Mouse (Mus musculus) midbrain, postnatal 0 days (tissue): Measurements from ENCODE around the gene Igfbp2. TPM values are rescaled to one million over a fixed set of nuclear protein-coding genes. Genes with fewer than 3 reads are reported as not detected.

ENCODE experiments used
- ATAC-seq: fragments of 200-750 bp; cut with Nextera tagmentation; 2 replicates; pipeline ENCODE4 v1.8.0; 2017; ENCODE audit warnings: moderate number of reproducible peaks, mild to moderate bottlenecking, moderate TSS enrichment, moderate library complexity; ENCODE audit not compliant: low FRiP score
- DNase-seq: peaks from one replicate; pipeline ENCODE4 v3.0.0-alpha.2; 2015; ENCODE audit warnings: low spot score
- H3K27ac ChIP-seq: fragments of 300-500 bp; sonication (generic); 2 replicates; pipeline ENCODE4 v1.5.1; 2014; ENCODE audit warnings: low read depth, mild to moderate bottlenecking, low read length, mixed read lengths
- H3K27me3 ChIP-seq: fragments of 300-500 bp; sonication (generic); 2 replicates; pipeline ENCODE4 v1.6.1; 2014; ENCODE audit warnings: low read length, control low read depth, mixed read lengths; ENCODE audit not compliant: insufficient read depth
- H3K36me3 ChIP-seq: fragments of 300-500 bp; sonication (generic); 2 replicates; pipeline ENCODE4 v1.6.1; 2014; ENCODE audit warnings: low read length, control low read depth, mixed read lengths; ENCODE audit not compliant: insufficient read depth
- H3K4me1 ChIP-seq: fragments of 300-500 bp; sonication (generic); 2 replicates; pipeline ENCODE4 v1.6.1; 2014; ENCODE audit warnings: mild to moderate bottlenecking, control low read depth, antibody characterized with exemption, low read length, mixed read lengths; ENCODE audit not compliant: insufficient read depth
- H3K4me2 ChIP-seq: fragments of 300-500 bp; sonication (generic); 2 replicates; pipeline ENCODE4 v1.6.1; 2014; ENCODE audit warnings: low read depth, mild to moderate bottlenecking, low read length, mixed read lengths; ENCODE audit not compliant: poor library complexity, severe bottlenecking
- H3K4me3 ChIP-seq: fragments of 300-500 bp; sonication (generic); 2 replicates; pipeline ENCODE4 v1.5.1; 2014; ENCODE audit warnings: low read depth, mild to moderate bottlenecking, low read length, moderate library complexity
- H3K9ac ChIP-seq: fragments of 300-500 bp; sonication (generic); replicated peaks from 2 replicates; pipeline ENCODE4 v1.6.1; 2014; ENCODE audit warnings: mild to moderate bottlenecking, low read length, moderate library complexity, mixed read lengths; ENCODE audit not compliant: poor library complexity, severe bottlenecking
- H3K9me3 ChIP-seq: fragments of 300-500 bp; sonication (generic); 2 replicates; pipeline ENCODE4 v1.6.1; 2016; ENCODE audit warnings: low read length, control low read depth
- CTCF ChIP-seq: IDR thresholded peaks from 2 replicates; pipeline ENCODE4 v1.5.1; 2016; ENCODE audit warnings: antibody characterized with exemption, mild to moderate bottlenecking
- WGBS: fragments of 180-500 bp; shearing (Covaris S2); extraction: QIAGEN DNeasy Blood & Tissue Kit; methylation state at CpG from one replicate; pipeline ENCODE4 v1.1.7; 2014; 5-methylcytosine and 5-hydroxymethylcytosine counted together
- polyA plus RNA-seq: library from polyadenylated mRNA; unstranded; fragments of >200 nt; fragmentation: Nextera tagmentation; extraction: Ambion mirVana; gene quantifications from 2 replicates; pipeline ENCODE4 v1.2.1, GENCODE M21; 2015
- total RNA-seq: library from RNA; depleted of rRNA; stranded (reverse); fragments of >200 nt; gene quantifications from 2 replicates; pipeline ENCODE4 v1.2.3, GENCODE M21; 2014

The Igfbp2 gene
- total and polyA plus RNA-seq, 2 experiments from 2014 or later: 272 to 450 TPM

DNA sequence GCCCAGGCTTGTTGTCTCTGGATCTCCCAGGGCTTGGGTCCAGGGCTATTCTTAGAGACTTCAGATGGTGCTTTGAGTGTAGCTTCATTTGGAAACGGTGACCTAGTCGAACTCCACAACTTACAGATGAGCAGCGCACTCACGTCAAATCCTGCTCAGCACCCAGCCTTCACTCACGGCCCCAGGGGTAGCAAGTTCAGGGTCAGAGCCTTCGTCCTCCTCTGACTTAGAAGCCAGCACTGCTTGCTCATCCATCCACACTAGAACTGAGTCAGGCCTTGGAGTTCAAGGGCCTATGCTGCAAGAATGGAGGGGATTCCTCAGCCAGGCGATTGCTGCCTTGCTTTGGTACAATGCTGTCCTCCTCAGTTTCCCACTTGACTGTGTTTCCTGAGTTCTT lies 15.5 kb downstream of the Igfbp2 start:
- Histone ChIP-seq H3K9ac (no peak overlapping the region), H3K27ac (no peak overlapping the region), H3K36me3 (no peaks in the 10 kb centered on the region), H3K4me3 (no peak overlapping the region), H3K4me1 (no peaks in the 10 kb centered on the region), H3K4me2 (no peak overlapping the region), H3K9me3 (no peaks in the 10 kb centered on the region), H3K27me3 (no peaks in the 10 kb centered on the region)
- DNase-seq (no peak), ATAC-seq (no peak)
- 87% methylated on average over 7 of the region's 7 CpGs for WGBS
- TF ChIP-seq CTCF: no peak

DNA sequence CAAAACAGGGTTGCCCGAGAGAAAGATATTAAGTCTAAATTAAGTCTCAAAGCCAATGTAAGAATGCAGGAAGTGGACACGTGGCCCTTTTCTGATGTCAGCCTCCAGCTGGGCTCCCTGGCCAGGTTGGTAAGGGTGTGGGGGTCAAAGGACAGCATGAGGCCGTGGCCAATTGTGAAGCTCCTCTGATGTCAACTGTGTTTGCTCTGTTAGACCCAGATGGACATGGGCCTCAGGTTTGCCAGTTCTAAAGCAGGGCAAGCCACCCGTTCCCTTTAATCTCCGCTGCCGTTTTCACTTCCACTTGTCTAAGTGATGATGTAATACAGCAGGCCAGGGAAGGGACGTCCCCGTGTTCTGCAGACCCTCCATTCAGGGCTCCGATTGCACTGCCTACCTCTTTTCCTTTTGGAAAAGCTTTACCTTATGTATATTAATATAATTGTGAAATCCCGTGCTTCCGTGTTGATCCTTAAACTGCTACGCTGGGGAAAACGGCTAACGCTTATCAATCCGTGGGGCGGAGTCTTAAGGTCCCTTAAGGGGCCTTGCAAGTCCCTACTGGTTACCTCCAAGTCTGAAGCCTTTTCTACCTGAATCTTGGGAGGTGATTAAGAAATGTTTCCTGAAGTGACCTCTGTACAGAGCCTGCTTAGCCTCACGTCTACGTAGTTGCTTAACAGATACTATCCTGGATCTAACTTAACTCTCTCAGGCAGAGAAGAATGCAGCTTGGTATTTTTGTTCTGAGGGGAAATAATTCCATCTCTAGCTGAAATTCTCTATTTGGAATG lies 18.6 kb downstream of the Igfbp2 start:
- Histone ChIP-seq H3K27ac (no peak overlapping the region), H3K27me3 (no peaks in the 10 kb centered on the region), H3K36me3 (no peaks in the 10 kb centered on the region), H3K4me2 (no peak overlapping the region), H3K4me3 (no peak overlapping the region), H3K9me3 (no peaks in the 10 kb centered on the region), H3K9ac (no peak overlapping the region), H3K4me1 (no peaks in the 10 kb centered on the region)
- ATAC-seq (no peak), DNase-seq (no peak)
- no peak for TF ChIP-seq CTCF
- WGBS: 85% methylated on average over 18 of the region's 18 CpGs

- no peaks in the 10 kb centered on the region for H3K9me3 ChIP-seq
- ATAC-seq (no peak), DNase-seq (no peak)
- H3K9ac ChIP-seq: no peak overlapping the region
- no peaks in the 10 kb centered on the region for H3K27me3 ChIP-seq
- no peak overlapping the region for H3K4me3 ChIP-seq
- 92% methylated on average over 6 of the region's 6 CpGs for WGBS
- H3K4me2 ChIP-seq: no peak overlapping the region
- TF ChIP-seq CTCF: no peak
- no peak overlapping the region for H3K27ac ChIP-seq
- H3K36me3 ChIP-seq: 0 out of 2 replicates have a peak, but pooled peaks cover 5% of the 10 kb centered on the region
- H3K4me1 ChIP-seq: no peaks in the 10 kb centered on the region
These were observed 20.4 kb downstream of the Igfbp2 start for GRCm38 (mm10) chr1:72844675-72845074.

GRCm38 (mm10) chr1:72847849-72848380 lies 23.6 kb downstream of the Igfbp2 start:
- TF ChIP-seq CTCF: no peak
- no peaks in the 10 kb centered on the region for H3K4me1 ChIP-seq
- H3K9ac ChIP-seq: no peak overlapping the region
- H3K36me3 ChIP-seq: 0 out of 2 replicates have a peak, but pooled peaks cover 5% of the 10 kb centered on the region
- 94% methylated on average over 4 of the region's 4 CpGs for WGBS
- no peak overlapping the region for H3K4me2 ChIP-seq
- ATAC-seq (no peak), DNase-seq (no peak)
- H3K9me3 ChIP-seq: no peaks in the 10 kb centered on the region
- H3K4me3 ChIP-seq: no peak overlapping the region
- H3K27me3 ChIP-seq: no peaks in the 10 kb centered on the region
- H3K27ac ChIP-seq: no peak overlapping the region

DNA sequence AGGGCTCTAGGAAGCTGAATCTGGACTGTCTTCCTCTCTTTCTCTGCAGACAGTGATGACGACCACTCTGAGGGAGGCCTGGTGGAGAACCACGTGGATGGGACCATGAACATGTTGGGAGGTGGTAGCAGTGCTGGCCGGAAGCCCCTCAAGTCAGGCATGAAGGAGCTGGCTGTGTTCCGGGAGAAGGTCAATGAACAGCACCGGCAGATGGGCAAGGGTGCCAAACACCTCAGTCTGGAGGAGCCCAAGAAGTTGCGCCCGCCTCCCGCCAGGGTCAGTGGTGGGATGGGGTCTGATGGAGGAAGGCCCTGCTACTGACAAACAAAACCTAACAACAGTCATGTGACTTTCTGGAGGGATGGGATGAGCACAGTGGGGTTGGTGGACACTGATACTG lies 24.7 kb downstream of the Igfbp2 start:
- Histone ChIP-seq H3K9me3 (no peaks in the 10 kb centered on the region), H3K9ac (no peak overlapping the region), H3K4me1 (no peaks in the 10 kb centered on the region), H3K4me2 (no peak overlapping the region), H3K27me3 (no peaks in the 10 kb centered on the region), H3K4me3 (no peak overlapping the region), H3K36me3 (0 out of 2 replicates have a peak, but pooled peaks cover 5% of the 10 kb centered on the region), H3K27ac (no peak overlapping the region)
- DNase-seq: no peak
- 96% methylated on average over 8 of the region's 8 CpGs for WGBS
- TF ChIP-seq CTCF: no peak
- ATAC-seq: no peak

DNA sequence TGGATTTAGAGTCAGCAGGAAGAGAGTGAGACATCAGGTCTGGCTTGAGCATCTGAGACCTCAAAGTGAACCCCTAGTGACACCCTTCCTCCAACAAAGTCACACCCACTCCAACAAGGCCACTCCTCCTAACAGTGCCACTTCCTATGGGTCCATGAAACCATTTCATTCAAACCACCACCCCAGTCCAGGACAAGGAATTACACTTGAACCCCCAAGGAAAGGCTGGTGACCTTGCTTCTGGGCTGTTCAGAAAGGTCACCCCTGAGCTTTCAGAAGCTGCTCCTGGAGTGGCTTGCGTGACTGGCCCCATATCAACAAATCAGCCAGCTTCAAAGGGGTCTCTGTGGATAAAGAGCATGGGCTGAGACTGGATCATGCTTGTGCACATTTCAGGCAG lies 29.5 kb downstream of the Igfbp2 start:
- Histone ChIP-seq H3K4me1 (no peaks in the 10 kb centered on the region), H3K27ac (no peak overlapping the region), H3K4me3 (no peak overlapping the region), H3K27me3 (no peaks in the 10 kb centered on the region), H3K9ac (no peak overlapping the region), H3K9me3 (no peaks in the 10 kb centered on the region), H3K36me3 (0 out of 2 replicates have a peak, but pooled peaks cover 5% of the 10 kb centered on the region), H3K4me2 (no peak overlapping the region)
- 85% methylated on average over 1 of the region's 1 CpGs for WGBS
- no peak for TF ChIP-seq CTCF
- DNase-seq (no peak), ATAC-seq (no peak)
